In the genomic region with DNA sequence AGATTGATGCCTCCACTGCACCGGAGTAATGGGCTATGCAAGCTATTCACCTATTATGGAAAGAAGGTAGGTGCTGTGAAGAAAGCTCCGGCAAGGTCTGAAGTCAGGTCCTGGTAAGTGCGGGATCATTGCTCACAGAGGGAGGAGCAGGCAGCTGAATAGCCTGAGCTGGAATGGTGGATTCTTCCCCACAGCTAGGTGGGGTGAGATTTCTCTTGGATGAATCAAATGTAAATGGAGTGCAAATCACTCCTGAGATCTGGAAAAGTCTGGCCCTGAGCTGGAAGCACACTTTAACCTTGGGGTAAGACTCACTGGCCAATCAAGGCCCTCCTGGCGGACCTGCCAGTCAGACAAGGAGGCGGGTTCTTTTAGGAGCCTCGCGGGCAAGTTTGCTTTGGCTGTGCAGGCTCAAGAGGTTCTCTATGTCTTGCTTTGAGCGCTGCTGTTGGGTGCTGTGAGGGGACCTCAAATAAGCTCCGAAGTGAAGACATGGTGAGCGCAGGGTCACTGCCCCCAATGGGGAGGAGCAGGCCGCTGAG, we compare ENCODE assay signal across 8 mouse cellular contexts. TPM values are rescaled to one million over a fixed set of nuclear protein-coding genes. Genes with fewer than 3 reads are reported as not detected.
DNase-seq lines count a peak whose midpoint lies in the region; ATAC-seq and TF ChIP-seq lines count a peak whose summit lies in the region.

Gene Ftl1-ps1, plus strand, starts transcription at position 397 of the 542 bp plus-strand sequence.

- no peak for DNase-seq in urinary bladder, adult 2 months (ENCODE audit: low spot score)
- DNase-seq in urinary bladder, postnatal 4 days (ENCODE audit: low spot score in 2 of 2) = no peak
- no peak for DNase-seq in heart, postnatal 0 days (ENCODE audit: low spot score)
- DNase-seq in kidney, postnatal 4 days = peak; percentile 41 to 46
- no peak for DNase-seq in urinary bladder, postnatal 25 days (ENCODE audit: low spot score)

- no peak within 1 kb of the TSS for H3K4me3 ChIP-seq in embryonic facial prominence, embryonic 15.5 days (replicated peaks)
- H3K4me3 ChIP-seq in heart, postnatal 0 days (ENCODE audit: low read depth, low read length) = no peak within 1 kb of the TSS

- no peak within 1 kb of the TSS for H3K9ac ChIP-seq in embryonic facial prominence, embryonic 15.5 days
- no peak within 1 kb of the TSS for H3K9ac ChIP-seq in heart, postnatal 0 days (replicated peaks; ENCODE audit: low read depth, low read length)

- H3K4me1 ChIP-seq in embryonic facial prominence, embryonic 15.5 days = no peaks in the 10 kb centered on the region
- no peaks in the 10 kb centered on the region for H3K4me1 ChIP-seq in heart, postnatal 0 days (ENCODE audit: control insufficient read depth, insufficient read depth)

- no peak for TF ChIP-seq CTCF in heart, postnatal 0 days (IDR thresholded peaks at IDR 0.05; ENCODE audit: low read depth)

- WGBS in embryonic facial prominence, embryonic 15.5 days = 17% methylated on average over 11 of the region's 11 CpGs
- 10% methylated on average over 11 of the region's 11 CpGs for WGBS in heart, postnatal 0 days

- no peaks in the 10 kb centered on the region for H3K27me3 ChIP-seq in embryonic facial prominence, embryonic 15.5 days
- H3K27me3 ChIP-seq in heart, postnatal 0 days (ENCODE audit: control insufficient read depth, insufficient read depth, low read length) = no peaks in the 10 kb centered on the region

- no peaks in the 10 kb centered on the region for H3K9me3 ChIP-seq in embryonic facial prominence, embryonic 15.5 days (replicated peaks)
- no peaks in the 10 kb centered on the region for H3K9me3 ChIP-seq in heart, postnatal 0 days (replicated peaks; ENCODE audit: control insufficient read depth, low read length)

- no peaks in the 10 kb centered on the region for H3K36me3 ChIP-seq in embryonic facial prominence, embryonic 15.5 days
- H3K36me3 ChIP-seq in heart, postnatal 0 days (replicated peaks; ENCODE audit: control insufficient read depth, insufficient read depth, low read length) = no peaks in the 10 kb centered on the region

- no peak within 1 kb of the TSS for H3K27ac ChIP-seq in embryonic facial prominence, embryonic 15.5 days (replicated peaks)
- H3K27ac ChIP-seq in heart, postnatal 0 days (ENCODE audit: low read depth) = no peak within 1 kb of the TSS

- TF ChIP-seq EP300 in heart, postnatal 0 days (IDR thresholded peaks at IDR 0.05; ENCODE audit: low read depth) = no peak

- ATAC-seq in embryonic facial prominence, embryonic 15.5 days (ENCODE audit: insufficient number of reproducible peaks, low FRiP score, low TSS enrichment, low read depth) = no peak
- ATAC-seq in heart, postnatal 0 days (ENCODE audit: insufficient read depth, low read depth) = no peak
- ATAC-seq in megakaryocyte-erythroid progenitor cell, adult 5-6 weeks (replicated peaks; ENCODE audit: low FRiP score, low TSS enrichment, poor library complexity, severe bottlenecking) = no peak
- ATAC-seq in frontal cortex, adult (ENCODE audit: low TSS enrichment) = no peak

- no peak within 1 kb of the TSS for H3K4me2 ChIP-seq in embryonic facial prominence, embryonic 15.5 days (replicated peaks)
- peak within 1 kb of the TSS; percentile 44 for H3K4me2 ChIP-seq in heart, postnatal 0 days (ENCODE audit: low read depth, low read length)

RNA-seq across cellular contexts. Expression of gene Ftl1-ps1, which starts in this region (rescaled TPM):
- 118 and 147 TPM in 2 replicates for polyA plus RNA-seq in urinary bladder, adult 2 months (2012; rRNA removed)
- polyA plus RNA-seq in embryonic facial prominence, embryonic 15.5 days (2015; fragmentation: Nextera tagmentation; extraction: Ambion mirVana) = 68.7 and 177 TPM in 2 replicates
- 46.2 and 61.1 TPM in 2 replicates for total RNA-seq in heart, postnatal 0 days (2014; rRNA removed; ENCODE audit: low replicate concordance)
- polyA plus RNA-seq in heart, postnatal 0 days (2015; fragmentation: Nextera tagmentation; extraction: Ambion mirVana) = 43.1 and 44.0 TPM in 2 replicates
- total RNA-seq in megakaryocyte-erythroid progenitor cell, adult 5-6 weeks (2014; fragmentation: Nextera tagmentation) = 33.0 and 41.4 TPM in 2 replicates
- total RNA-seq in megakaryocyte-erythroid progenitor cell, adult 5-6 weeks (2017) = 13.7 and 17.1 TPM in 2 replicates

Comparison
In these comparisons a context has a peak if more than half of its experiments do, and no peak if none do; other contexts are left out.
1. DNase-seq: peak in kidney, postnatal 4 days (2 of 2); none in urinary bladder, adult 2 months (single experiment), urinary bladder, postnatal 4 days (0 of 2), heart, postnatal 0 days (single experiment) and urinary bladder, postnatal 25 days (single experiment).